Mouse (Mus musculus) neural tube, embryonic 11.5 days (tissue): Measurements from ENCODE around the gene L1cam. TPM values are rescaled to one million over a fixed set of nuclear protein-coding genes. Genes with fewer than 3 reads are reported as not detected.

Source experiments
- ATAC-seq: fragments of 200-750 bp; cut with Nextera tagmentation; 2 replicates; pipeline ENCODE4 v1.8.0; 2017; ENCODE audit warnings: moderate number of reproducible peaks, mild to moderate bottlenecking, moderate TSS enrichment, moderate library complexity; ENCODE audit not compliant: insufficient read depth, low FRiP score, low TSS enrichment
- DNase-seq: peaks from one replicate; pipeline ENCODE4 v3.0.0-alpha.2; 2015; ENCODE audit warnings: low spot score
- H3K27ac ChIP-seq: fragments of 300-500 bp; sonication (generic); 2 replicates; pipeline ENCODE4 v1.5.1; 2014; ENCODE audit warnings: low read depth, mild to moderate bottlenecking, low read length
- H3K27me3 ChIP-seq: fragments of 300-500 bp; sonication (generic); 2 replicates; pipeline ENCODE4 v1.6.1; 2014; ENCODE audit warnings: mild to moderate bottlenecking, low read length, mixed read lengths; ENCODE audit not compliant: control insufficient read depth, insufficient read depth
- H3K36me3 ChIP-seq: fragments of 300-500 bp; sonication (generic); 2 replicates; pipeline ENCODE4 v1.6.1; 2014; ENCODE audit warnings: mild to moderate bottlenecking, low read length, moderate library complexity, mixed read lengths; ENCODE audit not compliant: control insufficient read depth, insufficient read depth
- H3K4me1 ChIP-seq: fragments of 300-500 bp; sonication (generic); 2 replicates; pipeline ENCODE4 v1.6.1; 2014; ENCODE audit warnings: low read length, mixed read lengths; ENCODE audit not compliant: control insufficient read depth, insufficient read depth
- H3K4me2 ChIP-seq: fragments of 300-500 bp; sonication (generic); 2 replicates; pipeline ENCODE4 v1.6.1; 2014; ENCODE audit warnings: low read depth, mild to moderate bottlenecking, moderate library complexity
- H3K4me3 ChIP-seq: fragments of 300-500 bp; sonication (generic); 2 replicates; pipeline ENCODE4 v1.5.1; 2014; ENCODE audit warnings: low read depth, low read length
- H3K9ac ChIP-seq: fragments of 300-500 bp; sonication (generic); 2 replicates; pipeline ENCODE4 v1.6.1; 2014; ENCODE audit warnings: mild to moderate bottlenecking, low read length
- H3K9me3 ChIP-seq: fragments of 300-500 bp; sonication (generic); 2 replicates; pipeline ENCODE4 v1.6.1; 2016; ENCODE audit warnings: low read length; ENCODE audit not compliant: control insufficient read depth
- WGBS: fragments of 180-500 bp; shearing (Covaris S2); extraction: QIAGEN DNeasy Blood & Tissue Kit; methylation state at CpG from one replicate; pipeline ENCODE4 v1.1.7; 2014; 5-methylcytosine and 5-hydroxymethylcytosine counted together
- polyA plus RNA-seq: library from polyadenylated mRNA; unstranded; fragments of >200 nt; fragmentation: Nextera tagmentation; extraction: Ambion mirVana; gene quantifications from 2 replicates; pipeline ENCODE4 v1.2.1, GENCODE M21; 2014

L1cam gene
- polyA plus RNA-seq, 1 experiment from 2014 or later = 55.1 TPM

DNA sequence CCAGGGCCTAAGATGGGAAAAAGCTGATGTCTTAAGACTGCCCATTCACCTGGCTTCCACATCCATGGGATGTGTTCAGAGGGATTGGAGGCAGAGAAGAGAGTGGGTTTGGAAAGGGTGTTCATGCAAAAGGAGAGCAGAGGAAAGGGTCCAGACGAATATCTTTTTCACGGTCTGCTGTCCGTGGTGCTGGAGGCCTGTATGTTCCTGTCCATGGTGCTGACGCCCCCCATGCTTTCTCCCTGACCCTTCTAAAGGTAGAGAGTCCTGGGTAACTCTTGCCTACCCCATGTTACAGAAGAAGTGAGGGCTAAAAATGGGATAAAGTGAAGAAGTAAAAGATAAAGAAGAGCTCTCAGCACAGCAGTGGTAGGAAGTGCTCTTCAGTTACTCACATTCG lies 26.6 kb downstream of the L1cam start:
- Histone ChIP-seq H3K36me3 (no peaks in the 10 kb centered on the region), H3K9me3 (no peaks in the 10 kb centered on the region), H3K27ac (no peak overlapping the region), H3K27me3 (no peaks in the 10 kb centered on the region), H3K4me3 (no peak overlapping the region), H3K9ac (no peak overlapping the region), H3K4me1 (no peaks in the 10 kb centered on the region), H3K4me2 (no peak overlapping the region)
- no peak for ATAC-seq
- 19% methylated on average over 5 of the region's 5 CpGs for WGBS
- peak; percentile 34 for DNase-seq

DNA sequence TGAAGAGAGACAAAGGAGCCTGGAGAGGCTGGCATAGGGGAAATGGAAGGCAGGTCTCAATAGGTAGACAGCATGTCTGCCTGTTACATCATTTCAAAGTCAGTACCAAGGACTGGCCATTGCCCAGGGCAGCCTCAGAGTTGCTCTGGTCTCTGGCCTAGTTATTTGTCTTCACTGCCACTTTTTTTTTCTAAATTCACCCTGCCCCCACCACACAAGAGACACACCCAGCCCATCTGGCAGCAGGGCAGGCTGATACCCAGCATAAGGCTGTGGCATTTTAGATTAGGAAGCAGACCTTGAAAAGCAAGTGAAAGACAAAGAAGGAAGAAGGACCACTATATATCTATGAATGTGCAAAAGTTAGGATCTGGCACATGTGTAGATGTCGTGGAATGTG lies 28.1 kb downstream of the L1cam start:
- H3K4me1 ChIP-seq = no peaks in the 10 kb centered on the region
- no peak overlapping the region for H3K9ac ChIP-seq
- H3K4me3 ChIP-seq = no peak overlapping the region
- no peak overlapping the region for H3K27ac ChIP-seq
- no peaks in the 10 kb centered on the region for H3K27me3 ChIP-seq
- WGBS = 62% methylated on average over 1 of the region's 1 CpGs
- no peaks in the 10 kb centered on the region for H3K9me3 ChIP-seq
- no peaks in the 10 kb centered on the region for H3K36me3 ChIP-seq
- DNase-seq = no peak
- no peak overlapping the region for H3K4me2 ChIP-seq
- no peak for ATAC-seq

DNA sequence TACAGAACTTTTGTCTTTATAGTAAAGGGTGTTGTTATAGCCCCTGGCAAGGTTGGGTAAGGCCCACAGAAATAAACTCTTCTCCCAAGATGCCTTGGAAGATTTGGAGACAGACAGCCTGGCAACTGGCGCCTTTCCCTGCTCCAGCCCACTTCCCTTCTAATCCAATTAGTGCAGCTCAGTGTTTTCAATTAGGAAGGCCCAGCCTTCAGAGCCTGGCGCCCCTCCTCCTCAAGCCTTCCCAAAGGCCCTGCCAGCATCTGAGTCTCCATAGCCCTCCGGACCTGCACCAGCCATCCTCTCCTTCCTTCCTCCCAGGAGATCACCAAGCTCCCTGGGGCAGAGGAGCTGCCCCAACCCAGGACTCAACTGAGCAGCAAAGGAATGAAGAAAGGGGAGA lies 28.6 kb downstream of the L1cam start:
- Histone ChIP-seq H3K9ac (no peak overlapping the region), H3K4me1 (no peaks in the 10 kb centered on the region), H3K4me2 (no peak overlapping the region), H3K36me3 (no peaks in the 10 kb centered on the region), H3K27ac (no peak overlapping the region), H3K27me3 (no peaks in the 10 kb centered on the region), H3K4me3 (no peak overlapping the region), H3K9me3 (no peaks in the 10 kb centered on the region)
- no peak for ATAC-seq
- 34% methylated on average over 3 of the region's 3 CpGs for WGBS
- no peak for DNase-seq

DNA sequence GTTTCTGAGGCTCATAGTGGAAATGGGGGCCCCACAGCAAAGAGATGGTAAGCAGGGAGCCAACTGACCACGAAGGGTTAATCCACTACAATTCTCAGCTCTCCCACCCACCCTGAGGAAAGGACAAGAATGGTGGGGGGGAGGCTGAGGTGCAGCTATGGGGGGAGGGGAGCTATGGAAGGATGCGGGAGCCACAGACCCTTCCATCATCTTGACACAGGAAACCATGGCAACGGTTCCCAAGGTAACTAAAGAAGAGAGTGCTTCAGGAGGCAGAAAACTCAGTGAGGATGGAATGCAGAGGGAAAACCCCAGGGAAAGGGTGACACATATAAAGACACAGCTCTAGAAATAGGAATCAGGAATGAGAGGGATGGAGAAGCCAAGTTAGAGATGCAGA lies 31.2 kb downstream of the L1cam start:
- Histone ChIP-seq H3K4me1 (no peaks in the 10 kb centered on the region), H3K9ac (no peak overlapping the region), H3K27ac (no peak overlapping the region), H3K27me3 (no peaks in the 10 kb centered on the region), H3K9me3 (no peaks in the 10 kb centered on the region), H3K36me3 (no peaks in the 10 kb centered on the region), H3K4me3 (no peak overlapping the region), H3K4me2 (no peak overlapping the region)
- ATAC-seq = peak; percentile 68
- peak; percentile 44 for DNase-seq
- 46% methylated on average over 3 of the region's 3 CpGs for WGBS

DNA sequence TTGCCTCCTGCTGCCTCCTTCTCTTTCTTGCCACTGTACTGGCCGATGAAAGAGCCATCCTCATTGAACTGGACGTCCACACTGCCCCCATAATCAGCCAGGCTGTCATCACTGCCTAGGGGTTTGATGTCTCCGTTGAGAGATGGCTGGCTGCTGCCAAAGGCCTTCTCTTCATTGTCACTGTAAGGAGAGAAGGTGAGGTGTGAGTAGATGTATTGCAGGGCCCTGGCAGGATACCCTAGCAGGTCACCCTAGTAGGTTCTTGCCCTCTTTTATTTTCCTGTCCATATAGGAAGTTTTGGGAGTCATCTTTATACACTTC lies 40.9 kb downstream of the L1cam start:
- 88% methylated on average over 3 of the region's 3 CpGs for WGBS
- Histone ChIP-seq H3K4me1 (no peaks in the 10 kb centered on the region), H3K4me2 (no peak overlapping the region), H3K27me3 (no peaks in the 10 kb centered on the region), H3K36me3 (no peaks in the 10 kb centered on the region), H3K4me3 (no peak overlapping the region), H3K9ac (no peak overlapping the region), H3K27ac (no peak overlapping the region), H3K9me3 (no peaks in the 10 kb centered on the region)
- no peak for DNase-seq
- no peak for ATAC-seq

DNA sequence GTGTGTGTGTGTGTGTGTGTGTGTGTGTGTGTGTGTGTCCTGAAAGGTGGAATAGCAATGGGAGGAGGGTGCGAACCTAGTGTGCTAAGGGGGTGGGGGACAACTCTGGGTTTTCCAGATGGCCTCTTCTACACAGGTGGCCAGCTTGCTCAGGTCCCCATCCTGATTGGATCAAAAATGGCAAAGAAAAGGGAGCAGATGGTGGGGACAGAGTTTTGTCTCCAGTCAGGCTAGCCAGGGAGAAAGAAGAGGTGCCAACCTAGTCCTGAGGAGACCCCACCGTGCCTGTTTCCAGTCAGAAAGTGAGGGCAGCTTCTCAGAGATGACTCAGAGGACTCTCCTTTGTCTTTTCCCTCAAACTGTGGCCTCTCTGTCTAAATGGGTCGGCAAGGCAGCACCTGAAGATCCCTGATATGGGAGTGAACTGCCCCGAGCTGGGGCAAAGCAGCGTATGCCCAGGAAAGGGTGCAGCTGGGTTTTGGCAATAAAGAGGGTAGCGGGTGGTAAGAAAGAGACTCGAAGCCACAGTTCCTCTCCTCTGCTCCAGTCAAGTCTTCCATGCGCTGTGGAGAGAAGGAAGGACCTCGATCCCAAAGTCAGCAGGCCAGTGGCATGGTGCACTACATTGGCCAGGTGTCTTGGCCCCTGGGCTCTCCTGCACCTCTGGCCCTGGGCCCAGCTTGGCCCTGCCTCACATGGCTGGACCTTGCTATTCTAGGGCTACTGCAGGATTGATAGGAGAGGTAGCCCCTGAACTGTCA lies 41.4 kb downstream of the L1cam start:
- 86% methylated on average over 9 of the region's 9 CpGs for WGBS
- H3K9me3 ChIP-seq = no peaks in the 10 kb centered on the region
- no peak overlapping the region for H3K4me2 ChIP-seq
- ATAC-seq (no peak), DNase-seq (no peak)
- no peaks in the 10 kb centered on the region for H3K36me3 ChIP-seq
- H3K27ac ChIP-seq = no peak overlapping the region
- no peaks in the 10 kb centered on the region for H3K27me3 ChIP-seq
- H3K4me1 ChIP-seq = no peaks in the 10 kb centered on the region
- no peak overlapping the region for H3K9ac ChIP-seq
- no peak overlapping the region for H3K4me3 ChIP-seq

DNA sequence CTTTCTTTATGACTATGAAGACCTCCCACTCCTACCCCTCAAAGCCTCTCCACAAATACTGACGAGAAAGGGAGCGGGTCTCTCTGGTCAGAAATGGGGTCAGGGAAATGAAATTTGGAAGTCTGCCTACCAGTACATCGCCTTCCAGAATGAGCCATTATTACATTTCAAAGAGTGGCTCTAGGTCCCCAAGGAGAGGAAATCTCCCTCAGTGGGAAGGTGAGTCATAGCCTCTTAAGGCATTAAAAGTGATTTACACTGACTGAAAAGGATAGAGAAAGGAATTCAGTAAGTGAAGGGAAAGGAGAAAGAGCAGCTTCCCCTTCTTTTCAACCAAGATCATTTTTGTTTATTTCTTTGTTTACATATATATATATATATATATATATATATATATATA lies 59.2 kb downstream of the L1cam start:
- no peaks in the 10 kb centered on the region for H3K27me3 ChIP-seq
- ATAC-seq (no peak), DNase-seq (no peak)
- no peak overlapping the region for H3K4me3 ChIP-seq
- no peaks in the 10 kb centered on the region for H3K4me1 ChIP-seq
- 86% methylated on average over 3 of the region's 3 CpGs for WGBS
- no peaks in the 10 kb centered on the region for H3K36me3 ChIP-seq
- no peak overlapping the region for H3K9ac ChIP-seq
- H3K9me3 ChIP-seq = no peaks in the 10 kb centered on the region
- H3K27ac ChIP-seq = no peak overlapping the region
- no peak overlapping the region for H3K4me2 ChIP-seq

DNA sequence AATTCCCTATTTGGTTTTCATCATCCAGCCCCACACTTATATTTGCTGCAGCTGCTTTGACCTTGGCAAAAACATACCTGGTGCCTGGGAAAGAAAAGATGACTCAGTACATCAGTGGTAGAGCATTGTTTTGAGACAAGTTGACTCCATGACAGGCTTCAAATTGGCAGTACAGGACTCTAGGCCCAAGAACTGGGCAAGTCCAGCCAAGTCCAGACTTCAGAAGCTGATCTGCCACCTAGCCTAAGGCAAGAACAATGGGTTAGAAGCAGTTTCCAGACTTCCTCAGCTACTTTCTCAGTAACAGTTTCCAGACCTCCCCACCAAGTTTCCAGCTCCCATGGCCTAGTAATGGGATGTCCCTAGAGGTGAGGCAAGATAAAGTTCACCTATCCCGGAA lies 60.2 kb downstream of the L1cam start:
- no peak overlapping the region for H3K27ac ChIP-seq
- H3K4me2 ChIP-seq = no peak overlapping the region
- no peak overlapping the region for H3K9ac ChIP-seq
- DNase-seq (no peak), ATAC-seq (no peak)
- H3K36me3 ChIP-seq = no peaks in the 10 kb centered on the region
- no peaks in the 10 kb centered on the region for H3K4me1 ChIP-seq
- WGBS = 92% methylated on average over 1 of the region's 1 CpGs
- H3K27me3 ChIP-seq = no peaks in the 10 kb centered on the region
- no peak overlapping the region for H3K4me3 ChIP-seq
- no peaks in the 10 kb centered on the region for H3K9me3 ChIP-seq
